Mouse (Mus musculus): ENCODE results near the gene Sprr1a.
"Not testable (repeated sequence)": the region's sequence is repeated elsewhere in the genome, so short reads cannot be mapped to it uniquely, and the experiment has no call there.

The Sprr1a gene

GRCm38 (mm10) chr3:92485863-92486262 lies at the start of gene Sprr1a:
Gene Sprr1a (minus strand): TSS chr3:92485895.
- no peak for ATAC-seq (ENCODE audit: insufficient number of reproducible peaks, low FRiP score, low TSS enrichment)

- no peak for ATAC-seq (ENCODE audit: insufficient number of reproducible peaks, low FRiP score, low TSS enrichment)
Measured at GRCm38 (mm10) chr3:92534411-92534810, 48.7 kb upstream of the Sprr1a start, which contains the start of gene 2310046K23Rik. Gene 2310046K23Rik (minus strand): TSS chr3:92534511.

- no peak for ATAC-seq (ENCODE audit: insufficient number of reproducible peaks, low FRiP score, low TSS enrichment)
Measured at GRCm38 (mm10) chr3:92512325-92512724, 26.6 kb upstream of the Sprr1a start.

- no peak for ATAC-seq (ENCODE audit: insufficient number of reproducible peaks, low FRiP score, low TSS enrichment)
Measured at GRCm38 (mm10) chr3:92510786-92511185, 25.1 kb upstream of the Sprr1a start.

GRCm38 (mm10) chr3:92508185-92508584 lies 22.5 kb upstream of the Sprr1a start:
- no peak for ATAC-seq (ENCODE audit: insufficient number of reproducible peaks, low FRiP score, low TSS enrichment)

- no peak for ATAC-seq (ENCODE audit: insufficient number of reproducible peaks, low FRiP score, low TSS enrichment)
Measured at GRCm38 (mm10) chr3:92503528-92503927, 17.8 kb upstream of the Sprr1a start.

GRCm38 (mm10) chr3:92500393-92500792 lies 14.7 kb upstream of the Sprr1a start, which contains the start of gene Sprr4:
Gene Sprr4 (minus strand): TSS chr3:92500493.
- no peak for ATAC-seq (ENCODE audit: insufficient number of reproducible peaks, low FRiP score, low TSS enrichment)

GRCm38 (mm10) chr3:92490262-92490661 lies 4.6 kb upstream of the Sprr1a start:
- ATAC-seq (ENCODE audit: insufficient number of reproducible peaks, low FRiP score, low TSS enrichment): not testable (repeated sequence)

- no peak for ATAC-seq (ENCODE audit: insufficient number of reproducible peaks, low FRiP score, low TSS enrichment)
Measured at GRCm38 (mm10) chr3:92486307-92486706, 612 bp upstream of the Sprr1a start.

- not testable (repeated sequence) for ATAC-seq (ENCODE audit: insufficient number of reproducible peaks, low FRiP score, low TSS enrichment)
Measured at GRCm38 (mm10) chr3:92481249-92481648, 4.4 kb downstream of the Sprr1a start.

- no peak for ATAC-seq (ENCODE audit: insufficient number of reproducible peaks, low FRiP score, low TSS enrichment)
Measured at GRCm38 (mm10) chr3:92470111-92470510, 15.6 kb downstream of the Sprr1a start.

GRCm38 (mm10) chr3:92467424-92467823 lies 18.3 kb downstream of the Sprr1a start:
- ATAC-seq (ENCODE audit: insufficient number of reproducible peaks, low FRiP score, low TSS enrichment): no peak

GRCm38 (mm10) chr3:92466576-92466975 lies 19.1 kb downstream of the Sprr1a start:
- ATAC-seq (ENCODE audit: insufficient number of reproducible peaks, low FRiP score, low TSS enrichment): no peak

- no peak for ATAC-seq (ENCODE audit: insufficient number of reproducible peaks, low FRiP score, low TSS enrichment)
Measured at GRCm38 (mm10) chr3:92458620-92459019, 27.1 kb downstream of the Sprr1a start, which contains the start of gene Sprr3. Gene Sprr3 (minus strand): TSS chr3:92458720.

GRCm38 (mm10) chr3:92455151-92455550 lies 30.5 kb downstream of the Sprr1a start:
- no peak for ATAC-seq (ENCODE audit: insufficient number of reproducible peaks, low FRiP score, low TSS enrichment)

GRCm38 (mm10) chr3:92440177-92440576 lies 45.5 kb downstream of the Sprr1a start:
- no peak for ATAC-seq (ENCODE audit: insufficient number of reproducible peaks, low FRiP score, low TSS enrichment)

GRCm38 (mm10) chr3:92438689-92439088 lies 47.0 kb downstream of the Sprr1a start, which contains the start of gene Sprr1b:
Gene Sprr1b (minus strand): TSS chr3:92438789.
- ATAC-seq (ENCODE audit: insufficient number of reproducible peaks, low FRiP score, low TSS enrichment): no peak

All from cerebellum, adult (tissue).